Mouse (Mus musculus): ENCODE data around the gene Mettl11b.
"Not testable (repeated sequence)": the region's sequence is repeated elsewhere in the genome, so short reads cannot be mapped to it uniquely, and the experiment has no call there.

The Mettl11b gene

GRCm38 (mm10) chr1:163725106-163725759 is at the start of gene Mettl11b:
Mettl11b (minus strand) TSS chr1:163725232.
- no peak for DNase-seq

GRCm38 (mm10) chr1:163757462-163758207 is 32.6 kb upstream of the Mettl11b start:
- no peak for DNase-seq

GRCm38 (mm10) chr1:163751360-163751992 is 26.4 kb upstream of the Mettl11b start:
- no peak for DNase-seq

- DNase-seq, result no peak
Observed at GRCm38 (mm10) chr1:163737239-163737533, 12.2 kb upstream of the Mettl11b start.

- DNase-seq, result no peak
Observed at GRCm38 (mm10) chr1:163736441-163737238, 11.6 kb upstream of the Mettl11b start.

- DNase-seq, result not testable (repeated sequence)
Observed at GRCm38 (mm10) chr1:163731166-163731565, 6.1 kb upstream of the Mettl11b start.

- DNase-seq, result no peak
Observed at GRCm38 (mm10) chr1:163723913-163724312, 1.1 kb downstream of the Mettl11b start.

GRCm38 (mm10) chr1:163708618-163709017 is 16.4 kb downstream of the Mettl11b start:
- DNase-seq, result no peak

- no peak for DNase-seq
Observed at GRCm38 (mm10) chr1:163700571-163700970, 24.5 kb downstream of the Mettl11b start.

GRCm38 (mm10) chr1:163699702-163700101 is 25.3 kb downstream of the Mettl11b start:
- no peak for DNase-seq

GRCm38 (mm10) chr1:163691860-163692259 is 33.2 kb downstream of the Mettl11b start:
- no peak for DNase-seq

- no peak for DNase-seq
Observed at GRCm38 (mm10) chr1:163682935-163683430, 42.0 kb downstream of the Mettl11b start.

- DNase-seq, result no peak
Observed at GRCm38 (mm10) chr1:163682127-163682526, 42.9 kb downstream of the Mettl11b start.

GRCm38 (mm10) chr1:163672866-163673265 is 52.2 kb downstream of the Mettl11b start:
- DNase-seq, result no peak

GRCm38 (mm10) chr1:163671326-163671725 is 53.7 kb downstream of the Mettl11b start:
- no peak for DNase-seq

GRCm38 (mm10) chr1:163670702-163671101 is 54.3 kb downstream of the Mettl11b start:
- no peak for DNase-seq

GRCm38 (mm10) chr1:163669936-163670335 is 55.1 kb downstream of the Mettl11b start:
- DNase-seq, result no peak

GRCm38 (mm10) chr1:163662416-163662815 is 62.6 kb downstream of the Mettl11b start:
- no peak for DNase-seq

GRCm38 (mm10) chr1:163658535-163658928 is 66.5 kb downstream of the Mettl11b start:
- no peak for DNase-seq

GRCm38 (mm10) chr1:163657766-163658534 is 67.1 kb downstream of the Mettl11b start:
- DNase-seq, result no peak

GRCm38 (mm10) chr1:163657056-163657455 is 68.0 kb downstream of the Mettl11b start:
- DNase-seq, result no peak

GRCm38 (mm10) chr1:163656432-163656831 is 68.6 kb downstream of the Mettl11b start:
- DNase-seq, result no peak
